Mouse (Mus musculus) erythroblast, embryonic 14.5 days (primary cell): ENCODE data around the gene Slc51a.

Experiments used
- GATA1 ChIP-seq: IDR thresholded peaks from 2 replicates; pipeline ENCODE4 v1.6.1; 2012; ENCODE audit warnings: low read length, inconsistent platforms, mixed read lengths
- TAL1 ChIP-seq: IDR thresholded peaks from 3 replicates; pipeline ENCODE4 v1.6.1; 2012; ENCODE audit warnings: low read length, inconsistent platforms, mixed read lengths

GRCm38 (mm10) chr16:32508035-32508434, 20.4 kb upstream of the Slc51a start:
- TF ChIP-seq GATA1 (no peak), TAL1 (no peak)
